Mouse (Mus musculus): ENCODE data around the gene Adamts18.

The Adamts18 gene

DNA sequence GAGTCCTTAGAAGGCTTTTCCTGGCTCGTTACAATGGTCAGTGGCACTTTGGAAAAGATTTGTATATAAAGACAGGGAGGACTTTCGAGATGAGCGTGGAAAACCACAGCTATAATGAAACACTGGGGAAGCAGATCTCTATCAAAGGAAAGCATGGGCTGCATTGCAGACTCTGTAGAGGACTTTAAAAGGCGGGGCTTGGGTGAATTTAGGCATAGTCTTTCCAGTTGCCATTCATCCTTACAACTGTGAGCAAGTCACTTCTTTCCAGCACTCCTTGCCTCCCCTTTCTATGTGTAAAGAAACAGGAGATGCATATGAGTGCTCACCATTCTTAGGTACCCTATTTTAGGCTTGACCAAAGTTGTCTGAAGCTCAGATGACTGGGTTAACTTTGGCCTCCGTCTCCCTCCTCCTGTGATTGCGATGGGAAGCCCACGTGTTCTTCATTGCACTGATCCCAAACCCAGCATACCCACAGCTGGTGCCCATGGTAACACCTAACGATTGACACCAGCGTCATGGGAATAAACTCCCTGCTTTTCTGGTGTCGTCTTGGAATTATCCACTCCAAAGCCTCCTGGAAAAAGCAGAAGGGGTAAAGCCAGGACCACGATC is 191.7 kb downstream of the Adamts18 start:
- DNase-seq (ENCODE audit: low spot score) = no peak

DNA sequence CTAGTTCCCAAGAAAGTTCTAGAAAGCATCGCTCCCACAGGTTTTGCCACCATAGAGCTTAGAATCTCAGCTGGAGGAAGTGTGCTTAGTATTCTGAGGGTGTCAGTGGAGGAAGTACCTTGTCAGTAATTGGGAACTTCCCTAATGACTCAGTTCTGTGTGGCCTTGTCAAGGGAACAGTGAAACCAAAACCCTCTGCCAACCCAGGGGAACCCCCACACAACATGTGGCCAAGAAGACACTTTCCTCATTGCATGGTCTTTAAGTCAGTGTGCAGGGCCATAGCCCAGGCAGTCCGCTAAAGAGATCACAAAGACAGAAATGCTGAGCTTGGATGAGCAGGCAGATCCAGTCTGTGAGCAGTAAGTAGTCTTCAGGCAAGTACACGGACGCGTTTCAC is 192.4 kb downstream of the Adamts18 start:
- DNase-seq (ENCODE audit: low spot score) = no peak

- DNase-seq (ENCODE audit: low spot score) = no peak
These were observed 195.4 kb downstream of the Adamts18 start for GRCm38 (mm10) chr8:113653151-113653550.

DNA sequence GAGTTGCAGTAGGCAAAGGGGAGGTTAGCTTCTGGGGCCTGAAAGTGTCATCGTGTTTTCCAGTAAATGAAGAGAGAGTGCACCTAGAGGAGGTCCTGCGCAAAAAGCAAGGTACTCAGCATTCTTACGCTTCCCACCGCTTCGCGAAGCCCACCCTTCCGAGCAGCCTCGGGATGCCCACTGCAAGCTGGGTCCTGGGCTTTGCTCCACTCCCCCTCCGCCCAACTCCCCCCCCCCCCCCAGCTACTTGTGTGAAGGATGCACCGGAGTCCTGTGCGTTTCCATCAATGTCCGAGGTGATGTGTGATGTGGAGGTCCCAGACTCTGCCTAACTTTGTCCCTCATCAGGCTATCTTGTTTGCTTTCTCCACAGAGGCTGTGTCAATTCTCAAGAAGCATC is 196.1 kb downstream of the Adamts18 start:
- DNase-seq (ENCODE audit: low spot score) = no peak
